In genomic region chr9:113706841-113707240, GRCm38 (mm10) we compare ENCODE assay signal across 8 mouse cellular contexts. TPM values are rescaled to one million over a fixed set of nuclear protein-coding genes. Genes with fewer than 3 reads are reported as not detected.
A peak's percentile ranks its signal among the peaks of the same experiment; 100 is the strongest.
DNase-seq lines count a peak whose midpoint lies in the region; ATAC-seq and TF ChIP-seq lines count a peak whose summit lies in the region.

No protein-coding gene starts in this region.

- H3K36me3 ChIP-seq in kidney, adult 2 months (ENCODE audit: control insufficient read depth, insufficient read depth, low read length): no peaks in the 10 kb centered on the region
- no peaks in the 10 kb centered on the region for H3K36me3 ChIP-seq in heart, embryonic 13.5 days
- H3K36me3 ChIP-seq in liver, postnatal 0 days (replicated peaks; ENCODE audit: insufficient read depth, low read length): 0 out of 2 replicates have a peak, but pooled peaks cover 4% of the 10 kb centered on the region

- DNase-seq in kidney, adult 2 months: no peak
- DNase-seq in kidney, postnatal 14 days: no peak
- peak; percentile 33 for DNase-seq in Muller cell, postnatal 12 days (ENCODE audit: inconsistent ontology term)
- DNase-seq in liver, postnatal 0 days: no peak
- DNase-seq in embryo, embryonic 10 days (ENCODE audit: low spot score): no peak
- DNase-seq in ovary, postnatal 14 days (ENCODE audit: low spot score): no peak
- no peak for DNase-seq in cerebellum, adult 18-20 months

- peaks cover 4% of the 10 kb centered on the region for H3K4me1 ChIP-seq in kidney, adult 2 months (ENCODE audit: control insufficient read depth, insufficient read depth, low read length)
- H3K4me1 ChIP-seq in heart, embryonic 13.5 days: peaks cover 31% of the 10 kb centered on the region
- peaks cover 28% of the 10 kb centered on the region for H3K4me1 ChIP-seq in liver, postnatal 0 days (ENCODE audit: insufficient read depth)

- no peak for TF ChIP-seq CTCF in kidney, adult 2 months (conservative IDR thresholded peaks at IDR 0.05; ENCODE audit: insufficient read depth, insufficient read length, low read depth, low read length)
- no peak for TF ChIP-seq CTCF in liver, postnatal 0 days (IDR thresholded peaks at IDR 0.05; ENCODE audit: low read depth)

- no peak for TF ChIP-seq POLR2A in kidney, adult 2 months (IDR thresholded peaks at IDR 0.05; ENCODE audit: low read depth, low read length)

- no peak for ATAC-seq in heart, embryonic 13.5 days (ENCODE audit: extremely low read depth, insufficient number of reproducible peaks, low FRiP score, low TSS enrichment)
- no peak for ATAC-seq in liver, postnatal 0 days

- no peak overlapping the region for H3K27ac ChIP-seq in kidney, adult 2 months (ENCODE audit: insufficient read depth, low read depth, low read length)
- H3K27ac ChIP-seq in heart, embryonic 13.5 days (replicated peaks): peak overlapping the region; percentile 97; the same call in 1 of the 2 replicates
- peak overlapping the region; percentile 96; the same call in 1 of the 2 replicates for H3K27ac ChIP-seq in liver, postnatal 0 days (ENCODE audit: low read depth)

- 22% methylated on average over 9 of the region's 9 CpGs for WGBS in kidney, adult 2 months
- WGBS in heart, embryonic 13.5 days: 34% methylated on average over 9 of the region's 9 CpGs
- WGBS in liver, postnatal 0 days (ENCODE audit: insufficient replicate concordance): 22% methylated on average over 9 of the region's 9 CpGs

- no peaks in the 10 kb centered on the region for H3K27me3 ChIP-seq in kidney, adult 2 months (replicated peaks; ENCODE audit: control insufficient read depth, insufficient read depth, low read length)
- 0 out of 2 replicates have a peak, but pooled peaks cover under 1% of the 10 kb centered on the region for H3K27me3 ChIP-seq in heart, embryonic 13.5 days (replicated peaks)
- no peaks in the 10 kb centered on the region for H3K27me3 ChIP-seq in liver, postnatal 0 days (ENCODE audit: insufficient read depth, low read length)

- peak overlapping the region; percentile 81 for H3K4me2 ChIP-seq in heart, embryonic 13.5 days
- peak overlapping the region; percentile 90 for H3K4me2 ChIP-seq in liver, postnatal 0 days (ENCODE audit: low read depth, low read length)

- peak overlapping the region; percentile 34 for H3K4me3 ChIP-seq in kidney, adult 2 months (ENCODE audit: insufficient read depth, low read depth, low read length)
- H3K4me3 ChIP-seq in heart, embryonic 13.5 days: peak overlapping the region; percentile 83
- H3K4me3 ChIP-seq in liver, postnatal 0 days (ENCODE audit: low read depth, low read length): peak overlapping the region; percentile 81

- H3K9ac ChIP-seq in heart, embryonic 13.5 days: peak overlapping the region; percentile 95
- H3K9ac ChIP-seq in liver, postnatal 0 days (replicated peaks): peak overlapping the region; percentile 96

- TF ChIP-seq EP300 in liver, postnatal 0 days (IDR thresholded peaks at IDR 0.05; ENCODE audit: low read depth): no peak

- no peaks in the 10 kb centered on the region for H3K9me3 ChIP-seq in heart, embryonic 13.5 days
- no peaks in the 10 kb centered on the region for H3K9me3 ChIP-seq in liver, postnatal 0 days (ENCODE audit: low read length)

RNA-seq across cellular contexts. Expression of gene Pdcd6ip, which starts 1.2 kb away (rescaled TPM):
- 59.9 and 69.9 TPM in 2 replicates for polyA plus RNA-seq in kidney, adult 2 months (2012; rRNA removed)
- polyA plus RNA-seq in heart, embryonic 13.5 days (2015; fragmentation: Nextera tagmentation; extraction: Ambion mirVana): 57.5 and 59.6 TPM in 2 replicates
- 25.4 and 26.8 TPM in 2 replicates for polyA plus RNA-seq in liver, postnatal 0 days (2015; fragmentation: Nextera tagmentation; extraction: Ambion mirVana)

RNA-seq across cellular contexts. Expression of gene Clasp2, which starts 34.4 kb away (rescaled TPM):
- polyA plus RNA-seq in kidney, adult 2 months (2012; rRNA removed): 8.3 and 9.1 TPM in 2 replicates
- polyA plus RNA-seq in heart, embryonic 13.5 days (2015; fragmentation: Nextera tagmentation; extraction: Ambion mirVana): 20.3 and 21.0 TPM in 2 replicates
- polyA plus RNA-seq in liver, postnatal 0 days (2015; fragmentation: Nextera tagmentation; extraction: Ambion mirVana): 3.9 and 4.9 TPM in 2 replicates
